Mouse (Mus musculus): Measurements from ENCODE around the gene Paxbp1. TPM values are rescaled to one million over a fixed set of nuclear protein-coding genes. Genes with fewer than 3 reads are reported as not detected.

The Paxbp1 gene
- polyA plus RNA-seq, 1 experiment from 2014 or later = 79.7 TPM

- H3K27ac ChIP-seq = no peak overlapping the region
- H3K36me3 ChIP-seq = peaks cover 35% of the 10 kb centered on the region
- no peaks in the 10 kb centered on the region for H3K27me3 ChIP-seq
- no peak overlapping the region for H3K9ac ChIP-seq
- no peaks in the 10 kb centered on the region for H3K9me3 ChIP-seq
- 94% methylated on average over 8 of the region's 8 CpGs for WGBS
- H3K4me3 ChIP-seq = no peak overlapping the region
- ATAC-seq (ENCODE audit: low FRiP score) = no peak
- no peaks in the 10 kb centered on the region for H3K4me1 ChIP-seq (replicated peaks)
- H3K4me2 ChIP-seq = no peak overlapping the region
These were observed 56.3 kb downstream of the Paxbp1 start for GRCm38 (mm10) chr16:90988039-90988438.

- no peak overlapping the region for H3K9ac ChIP-seq
- H3K4me3 ChIP-seq = no peak overlapping the region
- ATAC-seq (ENCODE audit: low FRiP score) = no peak
- H3K9me3 ChIP-seq = no peaks in the 10 kb centered on the region
- peaks cover 53% of the 10 kb centered on the region for H3K36me3 ChIP-seq
- H3K27ac ChIP-seq = no peak overlapping the region
- no peak overlapping the region for H3K4me2 ChIP-seq
- WGBS = 89% methylated on average over 6 of the region's 6 CpGs
- no peaks in the 10 kb centered on the region for H3K27me3 ChIP-seq
- no peaks in the 10 kb centered on the region for H3K4me1 ChIP-seq (replicated peaks)
These were observed 73.3 kb downstream of the Paxbp1 start for GRCm38 (mm10) chr16:90971004-90971403.

- H3K4me3 ChIP-seq = no peak overlapping the region
- H3K27me3 ChIP-seq = no peaks in the 10 kb centered on the region
- no peak overlapping the region for H3K9ac ChIP-seq
- ATAC-seq (ENCODE audit: low FRiP score) = no peak
- WGBS = 85% methylated on average over 4 of the region's 4 CpGs
- no peaks in the 10 kb centered on the region for H3K9me3 ChIP-seq
- no peaks in the 10 kb centered on the region for H3K4me1 ChIP-seq (replicated peaks)
- no peak overlapping the region for H3K4me2 ChIP-seq
- no peak overlapping the region for H3K27ac ChIP-seq
- H3K36me3 ChIP-seq = peaks cover 74% of the 10 kb centered on the region
These were observed 78.1 kb downstream of the Paxbp1 start for GRCm38 (mm10) chr16:90966241-90966640.

GRCm38 (mm10) chr16:90964302-90964701, 80.0 kb downstream of the Paxbp1 start:
- H3K4me1 ChIP-seq (replicated peaks) = no peaks in the 10 kb centered on the region
- H3K4me2 ChIP-seq = no peak overlapping the region
- H3K4me3 ChIP-seq = no peak overlapping the region
- no peak overlapping the region for H3K27ac ChIP-seq
- no peaks in the 10 kb centered on the region for H3K9me3 ChIP-seq
- no peak for ATAC-seq (ENCODE audit: low FRiP score)
- H3K27me3 ChIP-seq = no peaks in the 10 kb centered on the region
- H3K36me3 ChIP-seq = peaks cover 73% of the 10 kb centered on the region
- H3K9ac ChIP-seq = no peak overlapping the region
- 93% methylated on average over 10 of the region's 10 CpGs for WGBS

Other genes starting within 250 kb of the Paxbp1 start
- 8.1 and 9.6 TPM in 2 replicates for gene Urb1, start 234.1 kb downstream of the Paxbp1 start, polyA plus RNA-seq (2015; fragmentation: Nextera tagmentation; extraction: Ambion mirVana)
- 2.5 and 3.2 TPM in 2 replicates for gene Eva1c, start 217.8 kb downstream of the Paxbp1 start, polyA plus RNA-seq (2015; fragmentation: Nextera tagmentation; extraction: Ambion mirVana)
- gene Cfap298, start 109.4 kb downstream of the Paxbp1 start, polyA plus RNA-seq (2015; fragmentation: Nextera tagmentation; extraction: Ambion mirVana) = 47.4 and 57.4 TPM in 2 replicates
- 40.5 and 41.4 TPM in 2 replicates for gene Synj1, start 33.2 kb downstream of the Paxbp1 start, polyA plus RNA-seq (2015; fragmentation: Nextera tagmentation; extraction: Ambion mirVana)
- 0.83 and 0.99 TPM in 2 replicates for gene 4932438H23Rik, start 50.6 kb upstream of the Paxbp1 start, polyA plus RNA-seq (2015; fragmentation: Nextera tagmentation; extraction: Ambion mirVana)
- 4.0 and 4.4 TPM in 2 replicates for gene Olig2, start 180.9 kb upstream of the Paxbp1 start, polyA plus RNA-seq (2015; fragmentation: Nextera tagmentation; extraction: Ambion mirVana)
- 21.4 and 29.2 TPM in 2 replicates for gene Olig1, start 225.2 kb upstream of the Paxbp1 start, polyA plus RNA-seq (2015; fragmentation: Nextera tagmentation; extraction: Ambion mirVana)